Mouse (Mus musculus): ENCODE measurements at regions not wholly inside any gene's neighbourhood (a gene's known extent, or its start where the extent isn't known, plus 50 kb on each side); places are given as distances from the start of the nearest gene placed in this dataset.

DNA sequence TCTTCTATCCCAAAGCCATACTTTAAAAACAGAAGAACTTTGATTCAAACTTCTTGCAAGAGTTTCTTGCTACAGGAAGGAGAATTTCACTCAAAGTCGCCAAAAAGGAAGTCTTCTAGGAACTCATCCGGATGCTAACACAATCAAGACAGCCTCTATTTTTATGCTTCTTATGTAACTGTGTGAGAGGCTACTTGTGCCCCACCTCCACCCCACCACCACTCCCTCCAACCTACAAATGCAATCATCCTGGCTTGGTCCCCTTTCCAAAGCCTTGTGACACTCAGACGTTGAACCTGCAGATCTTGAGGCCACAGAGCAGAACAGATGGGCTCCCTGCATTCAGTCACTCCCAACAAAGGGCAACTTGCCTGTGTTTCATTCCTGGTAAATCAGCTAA lies 77.1 kb upstream of the Gm47985 start:
- no peak for TF ChIP-seq CTCF (IDR thresholded peaks at IDR 0.05; ENCODE audit: insufficient read depth, low read depth, low read length)
- TF ChIP-seq POLR2A (IDR thresholded peaks at IDR 0.05; ENCODE audit: insufficient read depth, low read depth, low read length) = no peak
